Mouse (Mus musculus): ENCODE measurements around the gene Mastl. TPM values are rescaled to one million over a fixed set of nuclear protein-coding genes. Genes with fewer than 3 reads are reported as not detected.
A peak's percentile ranks its signal among the peaks of the same experiment; 100 is the strongest.

Mastl gene
- 0.28 and 0.60 TPM in 2 replicates for total RNA-seq (2014; rRNA removed)
- 0.07 and 0.09 TPM in 2 replicates for polyA plus RNA-seq (2012; rRNA removed)

GRCm38 (mm10) chr2:23155777-23156607, at the start of gene Mastl, which contains the start of gene Yme1l1:
Gene Mastl (minus strand): TSS chr2:23156024.
Gene Yme1l1 (plus strand): TSS chr2:23156369.
- Histone ChIP-seq H3K79me2 (ENCODE audit: control insufficient read depth, insufficient read depth, low read length) (peaks cover 6% of the 10 kb centered on the region; the same call in 1 of the 2 replicates), H3K27ac (replicated peaks; ENCODE audit: insufficient read depth, low read depth, low read length) (peak within 1 kb of the TSS; percentile 99), H3K9ac (ENCODE audit: low read depth, low read length) (peak within 1 kb of the TSS; percentile 82), H3K4me1 (ENCODE audit: control insufficient read depth, insufficient read depth, low read length) (peaks cover 6% of the 10 kb centered on the region), H3K4me3 (ENCODE audit: insufficient read depth, low read depth, low read length) (peak within 1 kb of the TSS; percentile 84), H3K36me3 (ENCODE audit: control insufficient read depth, insufficient read depth, low read length) (peaks cover 1% of the 10 kb centered on the region; the same call in 1 of the 2 replicates), H3K27me3 (ENCODE audit: control insufficient read depth, insufficient read depth, low read length) (no peaks in the 10 kb centered on the region)
- WGBS: under 1% methylated on average over 61 of the region's 61 CpGs
- peak; percentile 86 for DNase-seq (ENCODE audit: extremely low read depth, low read depth, low spot score)
- TF ChIP-seq CTCF (IDR thresholded peaks at IDR 0.05; ENCODE audit: low read depth, low read length) (0 out of 2 replicates have a peak, but pooled peaks have one; percentile 2), POLR2A (IDR thresholded peaks at IDR 0.05; ENCODE audit: extremely low read depth, insufficient read depth, low read length) (peak; percentile 24; the same call in 1 of the 2 replicates)

GRCm38 (mm10) chr2:23202900-23203670, 47.3 kb upstream of the Mastl start:
- no peaks in the 10 kb centered on the region for H3K79me2 ChIP-seq (ENCODE audit: control insufficient read depth, insufficient read depth, low read length)
- H3K4me1 ChIP-seq (ENCODE audit: control insufficient read depth, insufficient read depth, low read length): no peaks in the 10 kb centered on the region
- peaks cover 15% of the 10 kb centered on the region for H3K36me3 ChIP-seq (ENCODE audit: control insufficient read depth, insufficient read depth, low read length)
- H3K27me3 ChIP-seq (ENCODE audit: control insufficient read depth, insufficient read depth, low read length): no peaks in the 10 kb centered on the region
- no peak overlapping the region for H3K9ac ChIP-seq (ENCODE audit: low read depth, low read length)
- no peak for TF ChIP-seq CTCF (IDR thresholded peaks at IDR 0.05; ENCODE audit: low read depth, low read length)
- no peak overlapping the region for H3K27ac ChIP-seq (replicated peaks; ENCODE audit: insufficient read depth, low read depth, low read length)
- DNase-seq (ENCODE audit: extremely low read depth, low read depth, low spot score): no peak
- WGBS: 64% methylated on average over 15 of the region's 15 CpGs
- H3K4me3 ChIP-seq (ENCODE audit: insufficient read depth, low read depth, low read length): no peak overlapping the region

GRCm38 (mm10) chr2:23201034-23201433, 45.2 kb upstream of the Mastl start:
- TF ChIP-seq POLR2A (IDR thresholded peaks at IDR 0.05; ENCODE audit: extremely low read depth, insufficient read depth, low read length) (no peak), CTCF (IDR thresholded peaks at IDR 0.05; ENCODE audit: low read depth, low read length) (no peak)
- Histone ChIP-seq H3K9ac (ENCODE audit: low read depth, low read length) (no peak overlapping the region), H3K36me3 (ENCODE audit: control insufficient read depth, insufficient read depth, low read length) (peaks cover 22% of the 10 kb centered on the region), H3K4me3 (ENCODE audit: insufficient read depth, low read depth, low read length) (no peak overlapping the region), H3K27ac (replicated peaks; ENCODE audit: insufficient read depth, low read depth, low read length) (no peak overlapping the region), H3K27me3 (ENCODE audit: control insufficient read depth, insufficient read depth, low read length) (no peaks in the 10 kb centered on the region), H3K4me1 (ENCODE audit: control insufficient read depth, insufficient read depth, low read length) (no peaks in the 10 kb centered on the region), H3K79me2 (ENCODE audit: control insufficient read depth, insufficient read depth, low read length) (no peaks in the 10 kb centered on the region)
- no peak for DNase-seq (ENCODE audit: extremely low read depth, low read depth, low spot score)
- 69% methylated on average over 1 of the region's 1 CpGs for WGBS

GRCm38 (mm10) chr2:23194366-23194765, 38.5 kb upstream of the Mastl start:
- peaks cover 51% of the 10 kb centered on the region for H3K36me3 ChIP-seq (ENCODE audit: control insufficient read depth, insufficient read depth, low read length)
- no peak for TF ChIP-seq POLR2A (IDR thresholded peaks at IDR 0.05; ENCODE audit: extremely low read depth, insufficient read depth, low read length)
- no peak for TF ChIP-seq CTCF (IDR thresholded peaks at IDR 0.05; ENCODE audit: low read depth, low read length)
- DNase-seq (ENCODE audit: extremely low read depth, low read depth, low spot score): no peak

GRCm38 (mm10) chr2:23172305-23172704, 16.5 kb upstream of the Mastl start:
- H3K27me3 ChIP-seq (ENCODE audit: control insufficient read depth, insufficient read depth, low read length): no peaks in the 10 kb centered on the region
- peaks cover 64% of the 10 kb centered on the region for H3K36me3 ChIP-seq (ENCODE audit: control insufficient read depth, insufficient read depth, low read length)
- H3K79me2 ChIP-seq (ENCODE audit: control insufficient read depth, insufficient read depth, low read length): no peaks in the 10 kb centered on the region; the same call in 1 of the 2 replicates
- WGBS: 76% methylated on average over 3 of the region's 3 CpGs
- H3K4me1 ChIP-seq (ENCODE audit: control insufficient read depth, insufficient read depth, low read length): no peaks in the 10 kb centered on the region
- no peak overlapping the region for H3K27ac ChIP-seq (replicated peaks; ENCODE audit: insufficient read depth, low read depth, low read length)
- H3K4me3 ChIP-seq (ENCODE audit: insufficient read depth, low read depth, low read length): no peak overlapping the region
- TF ChIP-seq POLR2A (IDR thresholded peaks at IDR 0.05; ENCODE audit: extremely low read depth, insufficient read depth, low read length) (no peak), CTCF (IDR thresholded peaks at IDR 0.05; ENCODE audit: low read depth, low read length) (no peak)
- no peak overlapping the region for H3K9ac ChIP-seq (ENCODE audit: low read depth, low read length)
- peak; percentile 12 for DNase-seq (ENCODE audit: extremely low read depth, low read depth, low spot score)

More at GRCm38 (mm10) chr2:23194366-23194765, 38.5 kb upstream of the Mastl start:
- no peaks in the 10 kb centered on the region for H3K4me1 ChIP-seq (ENCODE audit: control insufficient read depth, insufficient read depth, low read length)
- H3K4me3 ChIP-seq (ENCODE audit: insufficient read depth, low read depth, low read length): no peak overlapping the region
- no peaks in the 10 kb centered on the region for H3K27me3 ChIP-seq (ENCODE audit: control insufficient read depth, insufficient read depth, low read length)
- no peak overlapping the region for H3K27ac ChIP-seq (replicated peaks; ENCODE audit: insufficient read depth, low read depth, low read length)
- WGBS: 82% methylated on average over 1 of the region's 1 CpGs
- no peaks in the 10 kb centered on the region for H3K79me2 ChIP-seq (ENCODE audit: control insufficient read depth, insufficient read depth, low read length)
- H3K9ac ChIP-seq (ENCODE audit: low read depth, low read length): no peak overlapping the region

Data from liver, adult 2 months (tissue).